Mouse (Mus musculus): ENCODE results near the gene Rpl7l1.

DNA sequence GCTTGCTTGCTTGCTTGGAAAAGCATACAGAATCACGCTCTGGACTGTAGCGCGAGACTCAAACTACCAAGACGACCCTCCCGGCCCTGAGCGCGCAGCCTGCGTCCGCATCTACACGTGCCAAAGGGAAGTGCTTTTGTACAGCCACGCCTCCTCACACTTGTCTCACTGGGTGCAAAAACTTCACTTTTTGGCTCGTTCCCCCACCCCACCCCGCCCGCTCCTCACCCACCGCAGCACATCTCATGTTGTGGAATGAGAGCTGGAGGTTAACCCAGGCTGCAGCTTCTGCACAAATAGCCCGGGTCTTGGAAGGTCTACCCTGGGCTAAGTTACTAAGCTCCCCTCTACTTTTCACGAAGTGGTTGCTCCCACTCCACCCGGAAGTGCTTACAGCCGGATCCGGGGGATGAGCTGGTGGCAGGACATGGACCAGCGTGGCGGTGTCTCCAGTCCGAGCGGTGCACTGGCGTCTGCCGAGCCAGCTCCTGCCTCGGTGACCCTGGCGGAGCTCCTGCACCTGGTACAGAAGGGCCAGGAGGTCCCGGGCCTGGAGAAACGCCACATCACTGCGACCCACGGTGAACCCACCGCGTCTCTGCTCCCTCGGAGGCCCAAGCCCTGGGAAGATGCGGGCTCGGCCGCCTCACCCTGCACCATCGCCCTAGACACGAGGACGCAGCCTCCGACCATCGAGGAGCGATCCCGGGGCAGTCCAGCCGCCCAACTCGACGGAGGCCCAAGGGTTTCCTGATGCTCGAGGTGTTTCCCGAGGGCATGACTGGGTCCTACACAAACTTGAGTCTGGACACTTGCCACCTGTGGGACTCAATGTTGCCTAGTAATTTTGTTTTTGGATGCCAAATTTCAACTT lies 9.8 kb downstream of the Rpl7l1 start, which contains the start of gene 2310039H08Rik:
- peak; percentile 76 for TF ChIP-seq POLR2A (IDR thresholded peaks at IDR 0.05; ENCODE audit: borderline replicate concordance, insufficient read depth, low read length)
- TF ChIP-seq CTCF (IDR thresholded peaks at IDR 0.05; ENCODE audit: borderline replicate concordance, insufficient read depth, low read depth, low read length): no peak

Data from cerebellum, adult 2 months (tissue).